Mouse (Mus musculus) cortical plate, adult 2 months (tissue): ENCODE results near the gene Shd. TPM values are rescaled to one million over a fixed set of nuclear protein-coding genes. Genes with fewer than 3 reads are reported as not detected.

Experiments used
- H3K27ac ChIP-seq: fragments of 200-500 bp; 2 replicates; pipeline ENCODE4 v1.5.1; 2012; ENCODE audit warnings: low read length, control low read depth, inconsistent platforms; ENCODE audit not compliant: insufficient read depth
- H3K4me1 ChIP-seq: fragments of 200-500 bp; 2 replicates; pipeline ENCODE4 v1.6.1; 2011; ENCODE audit warnings: low read length; ENCODE audit not compliant: control insufficient read depth, insufficient read depth
- H3K4me3 ChIP-seq: fragments of 200-500 bp; 2 replicates; pipeline ENCODE4 v1.5.1; 2011; ENCODE audit warnings: mild to moderate bottlenecking, low read length, control low read depth; ENCODE audit not compliant: insufficient read depth
- CTCF ChIP-seq: fragments of 200-500 bp; IDR thresholded peaks from 2 replicates; pipeline ENCODE4 v1.5.1; 2011; ENCODE audit warnings: mild to moderate bottlenecking, control low read depth, low read length; ENCODE audit not compliant: insufficient read depth; ENCODE audit errors: extremely low read depth
- POLR2A ChIP-seq: fragments of 200-500 bp; IDR thresholded peaks from 2 replicates; pipeline ENCODE4 v1.6.1; 2011; ENCODE audit warnings: mild to moderate bottlenecking, low read length, control low read depth; ENCODE audit not compliant: insufficient read depth; ENCODE audit errors: extremely low read depth
- polyA plus RNA-seq: library from polyadenylated mRNA; depleted of rRNA; stranded (reverse); fragments of >200 nt; gene quantifications from 2 replicates; pipeline ENCODE4 v1.2.3, GENCODE M21; 2012

The Shd gene
- polyA plus RNA-seq, 1 experiment: 74.8 TPM

DNA sequence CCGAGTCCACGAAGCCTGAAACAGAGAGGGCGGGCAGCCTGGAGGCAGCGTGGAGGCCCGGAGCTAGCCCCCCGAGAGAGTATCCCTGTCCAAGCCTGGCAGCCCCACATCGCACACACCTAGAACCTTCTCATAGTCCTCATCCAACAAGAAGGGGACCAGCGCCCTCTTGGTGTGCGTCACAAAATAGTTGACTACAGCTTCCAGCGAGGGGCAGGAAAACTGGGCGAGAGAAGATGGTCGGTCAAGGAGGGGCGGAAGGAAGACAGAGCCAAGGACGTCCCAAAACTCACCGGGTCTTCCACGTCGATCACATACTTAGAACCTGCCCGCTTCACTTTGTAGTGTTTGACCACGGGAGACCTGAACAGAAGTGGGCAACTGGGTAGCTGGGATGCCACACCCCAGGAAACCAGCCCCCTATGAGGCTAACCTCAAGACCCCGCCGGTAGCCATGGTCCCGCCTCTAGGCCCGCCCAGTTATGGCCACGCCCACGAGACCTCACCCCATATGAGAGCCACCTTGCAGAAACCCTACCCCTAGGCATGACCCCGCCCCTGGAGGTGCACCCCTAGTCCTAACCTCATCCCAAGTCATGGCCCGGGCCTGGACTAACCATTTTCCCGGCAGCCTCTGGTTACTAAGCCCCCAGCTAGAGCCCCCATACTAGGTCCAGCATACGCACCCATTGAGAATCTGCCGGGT lies 29.7 kb downstream of the Shd start:
- Histone ChIP-seq H3K27ac (no peak overlapping the region), H3K4me3 (no peak overlapping the region), H3K4me1 (no peaks in the 10 kb centered on the region)
- TF ChIP-seq POLR2A: no peak
- TF ChIP-seq CTCF: no peak

DNA sequence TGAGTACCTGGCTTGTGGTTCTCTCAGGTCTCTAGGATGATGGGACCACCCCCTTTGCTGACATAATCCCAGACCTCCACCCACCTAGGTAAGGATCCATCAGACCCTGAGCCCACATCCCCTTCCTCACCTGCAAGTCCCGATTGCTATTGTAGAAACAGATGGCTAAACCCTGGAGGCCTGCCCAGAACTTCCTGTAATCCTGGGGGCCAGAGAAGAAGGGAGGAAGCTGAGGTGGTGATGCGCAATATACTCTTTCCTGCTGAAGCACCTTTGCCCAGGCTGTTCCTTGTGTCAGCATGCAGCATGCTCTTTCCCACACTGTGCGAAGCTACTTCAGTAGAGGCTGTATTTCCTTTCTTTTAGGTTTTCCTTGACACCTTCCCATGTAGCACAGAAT lies 32.7 kb downstream of the Shd start:
- no peak for TF ChIP-seq CTCF
- TF ChIP-seq POLR2A: no peak
- Histone ChIP-seq H3K4me1 (no peaks in the 10 kb centered on the region; the same call in 1 of the 2 replicates), H3K4me3 (no peak overlapping the region), H3K27ac (no peak overlapping the region)

DNA sequence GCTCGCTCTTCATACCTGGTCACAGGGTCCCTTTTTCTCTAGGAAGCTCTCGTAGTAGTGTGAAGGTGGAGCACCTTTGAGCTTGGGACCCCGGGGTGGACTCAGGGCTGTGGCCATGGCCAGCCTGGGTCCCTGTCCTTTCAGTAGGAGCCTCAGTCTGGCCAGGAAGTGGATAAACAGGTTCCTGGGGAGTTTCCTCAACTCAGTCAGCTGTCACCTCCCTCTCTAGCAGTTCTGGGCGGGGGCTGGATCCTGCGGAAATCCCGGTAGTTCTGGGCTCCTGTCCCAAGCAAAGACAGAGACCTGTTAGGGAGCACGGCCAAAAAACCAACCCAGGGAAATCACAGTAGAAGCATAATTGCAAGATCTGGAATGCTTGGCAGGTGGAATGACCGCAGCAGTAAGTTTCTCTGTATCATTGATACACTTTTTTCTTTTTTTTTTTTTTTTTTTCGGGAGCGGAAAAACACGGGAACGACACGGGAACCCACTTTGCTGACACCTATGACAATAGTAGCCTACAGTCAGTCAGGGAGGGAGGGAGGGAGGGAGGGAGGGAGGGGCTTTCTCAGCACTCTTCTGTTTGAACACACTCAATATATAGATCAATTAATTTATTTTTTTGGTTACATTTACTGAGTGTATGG lies 35.3 kb downstream of the Shd start, which contains the start of the genes Stap2 and Mpnd:
TSS of gene Stap2 (minus strand) at position 170 of the 647 bp plus-strand sequence.
TSS of gene Mpnd (plus strand) at position 297 of the 647 bp plus-strand sequence.
- peaks cover 4% of the 10 kb centered on the region; the same call in 1 of the 2 replicates for H3K4me1 ChIP-seq
- peak within 1 kb of the TSS; percentile 14; the same call in 1 of the 2 replicates for H3K4me3 ChIP-seq
- H3K27ac ChIP-seq: no peak within 1 kb of the TSS
- TF ChIP-seq POLR2A: no peak
- no peak for TF ChIP-seq CTCF

DNA sequence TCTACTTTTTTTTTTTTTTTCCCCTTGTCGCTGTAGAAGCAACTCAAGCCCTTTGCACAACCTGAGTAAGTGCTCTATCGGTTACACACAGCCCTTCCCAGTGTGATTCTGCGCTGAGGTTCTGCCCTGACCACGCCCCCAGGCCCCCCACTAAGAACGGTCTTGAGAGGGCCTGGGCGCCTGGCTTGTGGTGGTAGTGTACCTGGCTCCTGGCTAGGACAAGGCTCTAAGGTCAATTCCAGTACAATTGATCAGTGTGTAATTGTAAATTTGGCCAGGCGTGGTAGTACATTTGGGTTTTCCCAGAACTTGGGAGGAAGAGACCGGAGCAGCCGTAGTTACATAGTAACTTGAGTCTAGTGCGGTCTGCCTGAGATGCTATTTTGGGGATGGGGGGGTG lies 36.7 kb downstream of the Shd start:
- no peak overlapping the region for H3K27ac ChIP-seq
- peaks cover 6% of the 10 kb centered on the region; the same call in 1 of the 2 replicates for H3K4me1 ChIP-seq
- TF ChIP-seq POLR2A (no peak), CTCF (no peak)
- no peak overlapping the region for H3K4me3 ChIP-seq

DNA sequence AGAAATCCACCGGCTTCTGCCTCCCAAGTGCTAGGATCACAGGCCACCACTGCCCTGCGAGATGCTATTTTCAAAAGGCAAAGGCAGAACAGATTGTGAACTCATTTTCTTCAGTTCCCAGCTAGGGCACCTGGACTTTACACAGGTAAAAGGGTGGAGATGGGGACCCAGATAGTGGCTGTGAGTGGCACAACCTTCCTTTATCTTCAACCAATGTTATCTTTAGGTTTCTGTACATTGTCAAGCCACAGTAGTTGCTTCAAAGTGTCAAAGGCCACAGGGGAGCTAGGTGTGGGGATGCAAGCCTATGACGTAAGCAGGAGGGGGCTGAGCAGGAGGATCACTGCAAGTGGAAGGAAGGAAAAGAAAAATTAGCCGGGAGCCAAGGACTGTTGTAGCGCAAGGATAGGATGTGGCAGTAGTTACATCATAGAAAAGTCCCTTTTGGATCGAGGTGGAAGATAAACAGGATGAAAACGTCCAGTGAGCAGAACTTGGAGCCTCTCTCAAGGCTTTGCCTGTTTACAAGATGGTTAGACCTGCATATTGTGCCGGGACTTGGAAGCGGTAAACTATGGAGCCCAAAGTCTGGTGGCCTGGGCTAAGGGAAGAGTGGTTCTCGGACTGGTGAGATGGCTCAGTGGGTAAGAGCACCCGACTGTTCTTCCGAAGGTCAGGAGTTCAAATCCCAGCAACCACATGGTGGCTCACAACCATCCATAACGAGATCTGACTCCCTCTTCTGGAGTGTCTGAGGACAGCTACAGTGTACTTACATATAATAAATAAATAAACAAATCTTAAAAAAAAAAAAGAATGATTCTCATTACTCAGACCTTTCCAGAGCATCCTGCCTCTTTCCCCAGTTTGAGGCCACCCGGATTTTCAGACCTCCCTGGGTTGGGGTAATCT lies 37.4 kb downstream of the Shd start:
- Histone ChIP-seq H3K4me3 (peak overlapping the region; percentile 68; the same call in 1 of the 2 replicates), H3K27ac (no peak overlapping the region), H3K4me1 (peaks cover 6% of the 10 kb centered on the region; the same call in 1 of the 2 replicates)
- no peak for TF ChIP-seq CTCF
- no peak for TF ChIP-seq POLR2A

DNA sequence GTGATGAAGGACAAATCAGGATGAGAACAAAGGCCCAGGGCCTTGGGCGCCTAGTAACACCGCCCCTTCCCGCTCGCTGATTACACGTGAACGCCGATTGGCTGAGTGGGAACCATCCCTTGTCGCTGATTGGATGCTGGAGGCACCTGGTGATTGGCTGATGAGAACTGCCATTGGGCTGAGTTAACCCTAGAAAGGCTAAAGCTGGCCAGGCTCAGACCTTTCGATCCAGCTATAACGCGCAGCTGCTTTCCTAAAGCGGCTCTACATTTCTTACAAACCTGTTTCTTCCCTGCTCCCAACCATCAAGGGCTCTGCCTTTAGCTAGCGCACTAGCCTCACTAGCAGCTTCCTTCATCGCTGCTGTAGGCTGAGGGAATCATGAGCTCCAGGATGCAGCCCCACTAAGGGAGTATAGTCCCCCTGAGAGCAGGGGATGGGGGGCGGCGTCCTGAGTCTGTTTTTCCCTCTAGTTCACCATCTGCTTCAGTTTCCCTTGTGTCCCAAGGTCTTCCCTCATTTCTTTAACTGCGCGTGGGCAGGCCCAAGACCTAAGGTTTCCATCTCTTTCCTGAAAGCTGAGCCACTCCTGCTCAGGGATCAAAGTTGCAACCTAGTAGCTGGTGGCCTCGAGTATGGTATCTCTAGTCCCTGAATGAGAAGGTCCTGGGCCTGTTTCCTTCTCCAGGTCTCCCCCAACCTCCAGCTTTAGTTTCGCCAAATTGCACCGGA lies 38.3 kb downstream of the Shd start:
- Histone ChIP-seq H3K27ac (peak overlapping the region; percentile 34), H3K4me1 (peaks cover 6% of the 10 kb centered on the region; the same call in 1 of the 2 replicates), H3K4me3 (peak overlapping the region; percentile 68)
- peak; percentile 75 for TF ChIP-seq POLR2A
- no peak for TF ChIP-seq CTCF

DNA sequence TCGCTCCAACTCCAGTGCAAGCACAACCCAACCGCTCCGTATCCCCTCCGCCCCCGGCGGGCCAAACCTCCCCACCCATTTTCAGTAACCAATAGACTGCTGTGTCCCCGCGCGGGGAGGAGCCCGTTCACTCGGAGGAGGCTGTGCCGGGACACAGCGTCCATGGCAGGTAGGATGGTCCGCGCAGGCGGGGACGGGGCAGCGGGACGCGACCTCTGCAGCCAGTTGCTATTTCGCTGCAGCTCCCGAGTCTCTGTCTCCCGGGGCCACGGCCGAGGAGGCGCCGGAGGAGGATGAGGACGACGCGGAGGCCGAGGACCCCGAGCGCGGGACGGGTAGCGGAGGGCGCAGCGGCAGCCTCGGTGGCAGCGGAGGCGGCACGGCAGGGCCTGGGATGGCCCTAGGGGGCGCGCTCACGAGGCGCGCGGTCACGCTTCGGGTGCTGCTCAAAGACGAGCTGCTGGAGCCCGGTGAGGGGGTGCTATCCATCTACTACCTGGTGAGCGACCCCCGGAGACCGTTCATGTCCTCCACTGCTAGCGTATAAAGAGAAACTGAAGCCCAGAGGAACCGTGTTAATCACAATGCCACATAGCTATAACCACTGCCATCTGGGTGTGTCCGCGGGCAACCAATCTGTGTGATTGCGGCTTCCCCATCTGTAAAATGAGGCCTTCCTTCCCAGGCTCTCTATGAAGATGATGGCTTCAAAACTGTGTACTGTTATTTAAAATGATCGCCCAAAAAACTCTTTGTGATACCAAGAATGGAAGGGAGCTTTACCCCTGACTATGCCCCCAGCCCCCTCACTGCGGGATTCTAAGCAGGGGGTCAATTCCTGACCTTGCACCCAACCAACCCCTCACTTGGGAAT lies 39.1 kb downstream of the Shd start:
- peak overlapping the region; percentile 68 for H3K4me3 ChIP-seq
- H3K4me1 ChIP-seq: peaks cover 6% of the 10 kb centered on the region; the same call in 1 of the 2 replicates
- H3K27ac ChIP-seq: peak overlapping the region; percentile 87
- TF ChIP-seq POLR2A (peak; percentile 90), CTCF (no peak)

DNA sequence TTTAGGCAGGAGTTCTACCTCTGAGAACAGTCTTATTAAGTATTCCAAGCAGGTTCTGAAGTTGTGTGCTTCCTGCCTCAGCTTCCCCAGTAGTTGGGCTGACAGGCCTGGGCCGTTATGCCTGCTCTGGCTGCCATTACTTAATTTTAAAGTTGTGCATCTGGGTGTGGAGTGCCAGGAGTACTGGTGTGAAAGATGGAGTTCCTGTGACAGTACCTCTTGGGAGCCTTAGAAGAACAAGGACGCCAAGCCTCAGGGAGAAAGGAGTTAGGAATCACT lies 39.6 kb downstream of the Shd start:
- TF ChIP-seq POLR2A (no peak), CTCF (no peak)
- H3K4me1 ChIP-seq: peaks cover 6% of the 10 kb centered on the region; the same call in 1 of the 2 replicates
- H3K27ac ChIP-seq: no peak overlapping the region
- peak overlapping the region; percentile 68 for H3K4me3 ChIP-seq
